Mouse (Mus musculus) spleen, adult 2 months (tissue): ENCODE results near the gene Mff. TPM values are rescaled to one million over a fixed set of nuclear protein-coding genes. Genes with fewer than 3 reads are reported as not detected.

Experiments used
- DNase-seq, 2 experiments: peaks; one replicate each; pipeline versions ENCODE4 v3.0.0 to v3.0.0-alpha.2; 2012 to 2021; ENCODE audit warnings: low spot score in 2 of 2, low read depth in 1 of 2
- H3K27ac ChIP-seq: fragments of 200-500 bp; 2 replicates; pipeline ENCODE4 v1.5.1; 2012; ENCODE audit warnings: low read length, inconsistent platforms; ENCODE audit not compliant: insufficient read depth
- H3K27me3 ChIP-seq: fragments of 200-500 bp; 2 replicates; pipeline ENCODE4 v1.6.1; 2012; ENCODE audit warnings: mild to moderate bottlenecking, moderate library complexity, low read length, inconsistent platforms; ENCODE audit not compliant: control insufficient read depth, insufficient read depth
- H3K36me3 ChIP-seq: fragments of 200-500 bp; 2 replicates; pipeline ENCODE4 v1.6.1; 2012; ENCODE audit warnings: mild to moderate bottlenecking, low read length, inconsistent platforms; ENCODE audit not compliant: control insufficient read depth, insufficient read depth
- H3K4me1 ChIP-seq: fragments of 200-500 bp; 2 replicates; pipeline ENCODE4 v1.6.1; 2011; ENCODE audit warnings: inconsistent platforms; ENCODE audit not compliant: control insufficient read depth, insufficient read depth, insufficient read length
- H3K4me3 ChIP-seq: fragments of 200-500 bp; 2 replicates; pipeline ENCODE4 v1.5.1; 2011; ENCODE audit warnings: mild to moderate bottlenecking, inconsistent platforms; ENCODE audit not compliant: insufficient read depth, insufficient read length; ENCODE audit errors: extremely low read depth
- CTCF ChIP-seq: fragments of 200-500 bp; IDR thresholded peaks from 2 replicates; pipeline ENCODE4 v1.5.1; 2011; ENCODE audit warnings: mild to moderate bottlenecking, inconsistent platforms; ENCODE audit not compliant: insufficient read depth, insufficient read length, insufficient replicate concordance; ENCODE audit errors: extremely low read depth
- POLR2A ChIP-seq: fragments of 200-500 bp; IDR thresholded peaks from 2 replicates; pipeline ENCODE4 v1.6.1; 2011; ENCODE audit warnings: low read depth, low read length, inconsistent platforms
- WGBS: fragments of 180-500 bp; shearing (Covaris S2); methylation state at CpG from one replicate; pipeline ENCODE4 v1.1.7; 2018; 5-methylcytosine and 5-hydroxymethylcytosine counted together
- polyA plus RNA-seq: library from polyadenylated mRNA; depleted of rRNA; stranded (reverse); fragments of >200 nt; gene quantifications from 2 replicates; pipeline ENCODE4 v1.2.3, GENCODE M21; 2012; rRNA removed

The Mff gene
- polyA plus RNA-seq, 1 experiment = 34.8 TPM

DNA sequence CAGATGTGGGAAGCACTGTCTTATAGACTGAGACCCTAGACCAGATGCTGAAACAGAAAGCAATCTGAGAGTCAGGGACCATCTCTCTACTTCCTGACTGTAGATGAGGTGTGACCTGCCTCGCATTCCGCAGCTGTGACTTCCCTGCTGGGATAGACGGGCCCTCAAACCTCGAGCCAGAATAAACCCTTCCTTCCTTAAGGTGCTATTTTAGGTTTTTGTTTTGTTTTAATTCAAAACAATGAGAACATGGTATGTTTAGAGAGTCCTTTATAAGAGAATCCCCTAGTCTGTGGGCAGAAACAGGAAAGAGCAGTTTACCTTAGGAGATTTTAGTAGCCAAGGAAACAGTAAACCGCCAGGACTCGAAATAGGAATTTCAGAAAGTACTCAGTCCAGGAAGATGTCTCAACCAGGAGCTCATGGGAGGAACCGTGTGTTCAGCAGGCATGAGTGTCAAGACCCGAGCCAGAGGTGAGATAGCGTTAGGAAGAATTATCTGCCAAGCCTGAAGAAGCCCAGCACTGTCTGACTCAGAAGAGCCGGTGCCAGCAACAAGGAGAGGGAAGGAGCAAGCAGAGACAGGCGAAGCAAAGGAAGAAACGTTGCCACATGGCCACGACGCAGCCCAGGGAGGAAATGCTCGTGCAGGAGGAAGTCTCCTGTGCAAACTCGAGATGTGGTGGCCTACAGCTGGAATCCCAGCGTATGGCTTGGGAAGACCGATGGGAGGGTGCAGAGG is 71.2 kb downstream of the Mff start:
- Histone ChIP-seq H3K4me3 (no peak overlapping the region), H3K4me1 (peaks cover 5% of the 10 kb centered on the region; the same call in 1 of the 2 replicates), H3K27ac (no peak overlapping the region; the same call in 1 of the 2 replicates), H3K27me3 (no peaks in the 10 kb centered on the region), H3K36me3 (no peaks in the 10 kb centered on the region)
- DNase-seq = no peak
- WGBS = 27% methylated on average over 18 of the region's 18 CpGs
- no peak for TF ChIP-seq CTCF
- no peak for TF ChIP-seq POLR2A

DNA sequence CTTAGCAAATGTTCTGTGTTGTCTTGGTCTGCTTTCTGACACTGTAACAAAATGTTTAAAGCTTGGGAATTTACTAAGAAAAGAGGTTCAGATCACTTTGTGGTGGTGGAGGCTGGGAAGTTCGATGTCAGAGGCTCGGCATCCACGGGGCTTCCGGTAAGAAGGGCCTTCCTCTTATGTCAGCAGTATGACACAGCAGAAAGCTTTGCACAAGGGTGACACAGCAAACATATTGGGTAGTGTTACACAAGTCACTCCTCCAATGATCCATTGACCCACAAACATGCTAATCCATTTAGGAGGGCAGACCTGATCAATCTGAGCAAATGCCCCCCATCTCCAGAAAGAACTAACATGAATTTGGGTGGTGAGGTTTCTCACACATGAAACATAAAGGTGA is 72.4 kb downstream of the Mff start:
- Histone ChIP-seq H3K4me3 (no peak overlapping the region), H3K4me1 (peaks cover 5% of the 10 kb centered on the region; the same call in 1 of the 2 replicates), H3K27me3 (no peaks in the 10 kb centered on the region), H3K36me3 (no peaks in the 10 kb centered on the region), H3K27ac (no peak overlapping the region)
- 78% methylated on average over 4 of the region's 4 CpGs for WGBS
- TF ChIP-seq CTCF = no peak
- no peak for TF ChIP-seq POLR2A
- DNase-seq = no peak

DNA sequence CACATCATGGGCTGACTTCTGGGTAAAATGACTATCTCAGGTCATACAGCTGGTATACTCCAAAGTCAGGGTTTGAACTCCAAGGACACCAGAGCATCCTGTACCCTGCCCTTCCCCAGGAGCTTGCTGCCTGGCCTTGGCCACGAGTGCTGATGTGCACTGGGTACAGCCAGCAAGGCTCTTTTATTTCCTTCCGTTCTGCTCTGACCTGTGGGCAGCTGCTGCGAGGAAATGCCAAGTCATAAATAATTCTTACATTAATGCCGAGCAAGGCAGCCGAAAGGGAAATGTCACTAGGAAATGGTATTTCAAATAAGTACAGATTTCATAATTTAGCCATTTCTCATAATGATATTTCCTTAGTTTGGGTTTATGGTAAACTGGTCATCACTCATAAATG is 73.6 kb downstream of the Mff start:
- 10% methylated on average over 5 of the region's 5 CpGs for WGBS
- peaks cover 5% of the 10 kb centered on the region; the same call in 1 of the 2 replicates for H3K4me1 ChIP-seq
- no peak overlapping the region for H3K4me3 ChIP-seq
- H3K27ac ChIP-seq = no peak overlapping the region
- no peak for TF ChIP-seq CTCF
- no peak for TF ChIP-seq POLR2A
- H3K36me3 ChIP-seq = no peaks in the 10 kb centered on the region
- H3K27me3 ChIP-seq = no peaks in the 10 kb centered on the region
- no peak for DNase-seq

DNA sequence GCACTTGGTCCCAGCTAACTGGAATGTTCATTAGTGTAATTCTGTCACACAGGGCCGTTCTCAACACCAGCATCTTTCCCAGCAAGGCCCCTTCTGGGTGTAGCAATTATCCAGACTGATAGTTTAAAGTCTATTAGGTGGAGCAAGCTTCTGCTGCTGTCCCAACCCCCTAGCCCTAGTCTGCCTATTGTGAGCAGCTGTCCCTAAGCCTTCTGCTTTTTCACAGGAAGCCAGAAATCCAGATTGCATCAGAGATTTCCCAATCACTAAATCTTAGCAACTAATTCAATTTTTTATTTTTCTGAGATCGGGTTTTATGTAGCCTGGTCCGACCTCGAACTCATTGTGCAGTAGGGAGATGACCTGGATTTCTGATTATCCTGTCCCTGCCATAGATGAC is 74.2 kb downstream of the Mff start:
- 29% methylated on average over 4 of the region's 4 CpGs for WGBS
- DNase-seq = no peak
- H3K4me3 ChIP-seq = no peak overlapping the region

DNA sequence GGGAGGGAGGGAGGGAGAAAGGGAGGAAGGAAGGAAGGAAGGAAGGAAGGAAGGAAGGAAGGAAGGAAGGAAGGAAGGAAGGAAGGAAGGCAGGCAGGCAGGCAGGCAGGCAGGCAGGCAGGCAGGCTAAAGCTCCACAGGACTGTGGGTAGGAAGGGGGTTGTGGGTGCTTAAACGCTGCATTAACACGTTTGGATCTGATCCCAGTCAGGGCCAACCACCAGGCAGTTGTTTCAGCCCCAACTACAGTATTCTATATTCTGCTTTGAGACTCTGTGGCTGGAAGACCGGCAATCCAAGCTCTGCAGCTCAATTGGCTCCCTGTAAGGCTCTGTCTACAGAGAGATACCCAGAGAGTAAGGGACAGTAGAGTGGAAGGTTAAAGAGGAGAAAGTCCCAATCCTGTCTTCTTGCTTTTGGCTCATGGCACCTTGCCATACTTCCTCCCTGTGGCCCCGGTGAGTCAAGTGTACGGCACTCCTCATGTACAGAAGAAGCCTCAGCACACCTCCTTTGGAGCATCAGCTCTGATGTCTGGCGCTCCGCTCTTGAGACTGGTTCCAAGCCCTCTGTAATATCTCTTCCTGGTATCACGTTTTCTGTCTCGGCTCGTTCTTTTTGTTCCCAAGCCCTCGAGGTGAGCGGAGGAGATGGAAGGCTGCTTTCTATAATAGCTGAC is 76.6 kb downstream of the Mff start:
- no peak for DNase-seq
- Histone ChIP-seq H3K27ac (no peak overlapping the region), H3K4me3 (no peak overlapping the region), H3K27me3 (no peaks in the 10 kb centered on the region), H3K4me1 (no peaks in the 10 kb centered on the region), H3K36me3 (no peaks in the 10 kb centered on the region)
- TF ChIP-seq POLR2A = no peak
- no peak for TF ChIP-seq CTCF
- 73% methylated on average over 12 of the region's 12 CpGs for WGBS

More for the DNA sequence above, 74.2 kb downstream of the Mff start:
- Histone ChIP-seq H3K36me3 (no peaks in the 10 kb centered on the region), H3K4me1 (peaks cover 5% of the 10 kb centered on the region; the same call in 1 of the 2 replicates), H3K27me3 (no peaks in the 10 kb centered on the region), H3K27ac (peak overlapping the region; percentile 26; the same call in 1 of the 2 replicates)
- no peak for TF ChIP-seq CTCF
- TF ChIP-seq POLR2A = no peak

Other genes starting within 250 kb of the Mff start
- 0.07 and 0.13 TPM in 2 replicates for gene Col4a4, start 138.0 kb upstream of the Mff start, polyA plus RNA-seq
- 0.04 and 0.27 TPM in 2 replicates for gene Col4a3, start 138.0 kb upstream of the Mff start, polyA plus RNA-seq
- gene Tm4sf20, start 43.6 kb downstream of the Mff start, polyA plus RNA-seq = not detected in 2 replicates
- gene Gm47791, start 46.4 kb downstream of the Mff start, polyA plus RNA-seq = not detected in 2 replicates
- 32.2 and 41.1 TPM in 2 replicates for gene Agfg1, start 114.6 kb downstream of the Mff start, polyA plus RNA-seq
- 1.2 and 1.4 TPM in 2 replicates for gene A030005L19Rik, start 188.4 kb downstream of the Mff start, polyA plus RNA-seq
- not detected in 2 replicates for gene A030014E15Rik, start 200.0 kb downstream of the Mff start, polyA plus RNA-seq
- not detected in 2 replicates for gene Gm6217, start 206.5 kb downstream of the Mff start, polyA plus RNA-seq
- gene A030003K21Rik, start 218.5 kb downstream of the Mff start, polyA plus RNA-seq = not detected in 2 replicates
- gene Gm7544, start 231.1 kb downstream of the Mff start, polyA plus RNA-seq = not detected in 2 replicates
- not detected in 2 replicates for gene Gm47955, start 235.4 kb downstream of the Mff start, polyA plus RNA-seq